Mouse (Mus musculus) cerebellum, postnatal 25 days (tissue): Measurements from ENCODE around the gene Anxa5.

Source experiments
- DNase-seq, 2 experiments: peaks; one replicate each; pipeline ENCODE4 v3.0.0; 2021; ENCODE audit warnings: mixed read lengths in 2 of 2

Gene Anxa5

DNA sequence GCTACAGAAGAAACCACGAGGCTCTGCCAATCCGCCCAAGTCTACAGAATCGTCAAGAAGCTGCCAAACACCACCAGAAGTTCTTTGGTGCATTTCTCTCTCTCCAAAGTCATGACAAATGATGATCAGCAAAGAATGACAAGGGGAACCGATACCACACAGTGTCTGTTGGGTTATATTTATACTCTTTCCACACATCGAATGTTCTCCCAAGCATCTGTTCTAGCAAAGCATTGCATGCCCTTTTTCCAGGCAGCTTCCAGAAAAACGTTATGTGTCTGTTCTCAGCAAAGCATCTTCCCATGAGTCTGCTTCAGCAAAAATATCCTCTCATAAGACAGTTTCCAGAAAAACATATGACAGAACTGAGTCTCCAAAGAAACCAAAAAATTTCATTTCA, 11.2 kb upstream of the Anxa5 start:
- no peak for DNase-seq

GRCm38 (mm10) chr3:36486176-36486575, 10.5 kb upstream of the Anxa5 start:
- no peak for DNase-seq

- DNase-seq: no peak
Measured at GRCm38 (mm10) chr3:36484292-36484691, 8.6 kb upstream of the Anxa5 start.

- no peak for DNase-seq
Measured at GRCm38 (mm10) chr3:36482940-36483339, 7.2 kb upstream of the Anxa5 start.

- DNase-seq: peak; percentile 58 to 66
Measured at GRCm38 (mm10) chr3:36481776-36482193, 6.1 kb upstream of the Anxa5 start.

DNA sequence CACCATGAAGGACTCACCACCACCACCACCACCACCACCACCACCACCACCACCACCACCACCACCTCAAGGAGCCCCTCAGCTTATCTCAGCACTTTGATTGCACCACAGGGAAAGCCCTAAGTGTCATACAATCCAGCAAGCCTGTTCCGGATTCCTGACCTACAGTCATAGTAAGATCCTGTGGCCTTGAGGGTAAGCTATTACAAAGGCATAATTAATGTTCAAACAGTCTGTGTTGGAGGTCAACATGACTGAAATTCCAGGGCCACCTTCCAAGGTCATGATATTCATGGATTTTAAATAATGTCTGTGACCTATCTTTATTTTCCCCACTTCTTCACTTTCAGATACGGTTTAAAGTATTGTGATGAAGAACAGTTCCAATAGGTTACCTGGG, 4.8 kb upstream of the Anxa5 start:
- DNase-seq: no peak

DNA sequence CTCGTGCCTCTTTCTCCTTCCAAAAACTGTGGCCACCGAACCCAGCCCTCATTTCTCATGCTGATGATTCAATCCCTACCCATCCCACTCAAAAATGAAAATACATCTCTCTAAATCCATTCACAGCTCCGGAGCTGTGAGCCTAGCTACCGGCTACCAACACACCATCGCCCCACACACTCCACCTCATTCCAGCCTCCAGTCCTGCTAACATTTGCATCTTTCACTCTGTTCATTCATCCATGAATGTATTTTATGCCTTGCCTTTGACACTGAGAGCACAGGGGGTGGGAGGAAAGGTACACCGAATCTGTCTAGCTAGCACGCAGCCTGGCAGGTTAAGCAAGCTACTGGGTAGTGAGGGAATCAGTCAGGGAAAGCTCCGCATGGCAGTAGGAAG, 3.1 kb upstream of the Anxa5 start:
- DNase-seq: no peak

- DNase-seq: peak in 1 of 2 experiments; percentile 23
Measured at GRCm38 (mm10) chr3:36476261-36477155, 814 bp upstream of the Anxa5 start.

- DNase-seq: peak in 1 of 2 experiments; percentile 44
Measured at GRCm38 (mm10) chr3:36474938-36475483, 683 bp downstream of the Anxa5 start.

GRCm38 (mm10) chr3:36474421-36474820, 1.3 kb downstream of the Anxa5 start:
- no peak for DNase-seq

- no peak for DNase-seq
Measured at GRCm38 (mm10) chr3:36473222-36473621, 2.5 kb downstream of the Anxa5 start.

GRCm38 (mm10) chr3:36471856-36472255, 3.8 kb downstream of the Anxa5 start:
- no peak for DNase-seq

DNA sequence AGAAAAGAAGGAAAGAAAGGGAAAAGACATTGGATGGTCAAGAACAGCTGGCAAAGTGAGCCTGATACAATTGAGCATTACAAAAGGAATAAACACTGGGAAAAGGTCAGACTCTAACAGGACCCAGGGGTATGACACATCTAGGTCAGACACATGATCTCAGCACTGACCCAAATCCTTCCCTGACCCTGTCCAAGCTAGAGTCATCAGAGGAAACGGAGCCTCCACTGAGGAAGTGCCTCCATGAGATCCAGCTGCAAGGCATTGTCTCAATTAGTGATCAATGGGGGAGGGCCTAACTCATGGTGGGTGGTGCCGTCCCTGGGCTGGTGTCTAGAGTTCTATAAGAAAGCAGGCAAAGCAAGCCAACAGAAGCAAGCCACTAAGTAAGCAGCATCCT, 6.8 kb downstream of the Anxa5 start:
- DNase-seq: no peak

- DNase-seq: no peak
Measured at GRCm38 (mm10) chr3:36467632-36468031, 8.1 kb downstream of the Anxa5 start.

DNA sequence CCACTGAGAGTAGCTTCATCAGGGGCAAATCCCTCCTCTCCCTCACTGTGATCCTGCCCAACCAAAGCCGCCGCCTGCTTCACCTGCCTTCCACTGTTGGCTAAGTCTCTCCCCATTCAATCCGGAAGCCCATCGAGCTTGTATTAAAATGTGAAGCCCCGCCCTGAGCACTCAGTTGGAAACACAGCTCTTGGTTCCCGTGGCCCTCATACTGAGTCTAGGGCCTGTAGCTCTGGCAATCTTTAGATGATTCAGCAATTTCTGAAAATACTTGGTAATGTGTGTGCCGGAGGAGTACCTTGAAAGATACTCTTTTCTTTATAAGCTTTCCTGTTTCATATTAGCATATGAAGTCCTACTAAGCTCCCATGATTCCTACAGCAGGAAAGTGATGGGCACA, 10.2 kb downstream of the Anxa5 start:
- no peak for DNase-seq

DNA sequence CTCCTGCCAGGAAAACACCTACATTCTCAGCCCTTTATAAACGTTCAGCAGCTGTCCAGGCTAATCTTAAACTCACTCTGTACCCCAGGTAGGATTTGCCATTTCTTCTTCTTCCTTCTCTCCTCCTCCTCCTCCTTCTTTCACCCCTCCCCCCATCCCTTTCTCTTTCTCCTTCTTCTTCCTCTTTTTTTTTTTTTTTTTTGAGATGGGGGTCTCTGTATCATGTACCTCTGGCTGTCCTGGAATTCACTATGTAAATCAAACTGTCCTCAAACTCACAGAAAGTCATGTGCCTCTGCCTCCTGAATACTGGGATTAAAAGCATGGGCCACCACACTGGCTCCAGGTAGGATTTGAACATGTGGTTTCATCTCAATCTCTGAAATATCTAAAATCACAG, 13.3 kb downstream of the Anxa5 start:
- no peak for DNase-seq

DNA sequence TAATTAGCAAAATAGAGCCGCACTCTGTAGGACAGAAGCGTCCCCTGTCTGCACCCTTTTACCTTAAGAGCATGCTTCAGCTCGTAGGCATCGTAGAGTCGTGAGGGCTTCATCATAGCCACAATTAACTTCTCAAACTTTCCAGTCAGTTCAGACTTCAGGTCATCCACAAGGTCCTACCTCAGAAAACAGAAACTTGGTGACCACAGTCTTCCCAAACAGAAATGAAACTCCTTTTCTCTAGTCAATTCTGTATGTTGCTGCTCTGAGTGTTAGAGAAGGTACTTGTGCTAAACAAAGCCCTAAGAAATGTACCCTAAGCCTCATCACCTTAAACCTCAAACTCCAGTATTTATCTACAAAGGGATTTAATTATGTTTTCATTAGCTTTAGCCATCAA, 13.9 kb downstream of the Anxa5 start:
- DNase-seq: no peak

- no peak for DNase-seq
Measured at GRCm38 (mm10) chr3:36460717-36461116, 15.0 kb downstream of the Anxa5 start.

- peak; percentile 78 to 87 for DNase-seq
Measured at GRCm38 (mm10) chr3:36455566-36455965, 20.1 kb downstream of the Anxa5 start.

- DNase-seq: no peak
Measured at GRCm38 (mm10) chr3:36455124-36455523, 20.6 kb downstream of the Anxa5 start.

GRCm38 (mm10) chr3:36452502-36452901, 23.2 kb downstream of the Anxa5 start:
- DNase-seq: no peak

DNA sequence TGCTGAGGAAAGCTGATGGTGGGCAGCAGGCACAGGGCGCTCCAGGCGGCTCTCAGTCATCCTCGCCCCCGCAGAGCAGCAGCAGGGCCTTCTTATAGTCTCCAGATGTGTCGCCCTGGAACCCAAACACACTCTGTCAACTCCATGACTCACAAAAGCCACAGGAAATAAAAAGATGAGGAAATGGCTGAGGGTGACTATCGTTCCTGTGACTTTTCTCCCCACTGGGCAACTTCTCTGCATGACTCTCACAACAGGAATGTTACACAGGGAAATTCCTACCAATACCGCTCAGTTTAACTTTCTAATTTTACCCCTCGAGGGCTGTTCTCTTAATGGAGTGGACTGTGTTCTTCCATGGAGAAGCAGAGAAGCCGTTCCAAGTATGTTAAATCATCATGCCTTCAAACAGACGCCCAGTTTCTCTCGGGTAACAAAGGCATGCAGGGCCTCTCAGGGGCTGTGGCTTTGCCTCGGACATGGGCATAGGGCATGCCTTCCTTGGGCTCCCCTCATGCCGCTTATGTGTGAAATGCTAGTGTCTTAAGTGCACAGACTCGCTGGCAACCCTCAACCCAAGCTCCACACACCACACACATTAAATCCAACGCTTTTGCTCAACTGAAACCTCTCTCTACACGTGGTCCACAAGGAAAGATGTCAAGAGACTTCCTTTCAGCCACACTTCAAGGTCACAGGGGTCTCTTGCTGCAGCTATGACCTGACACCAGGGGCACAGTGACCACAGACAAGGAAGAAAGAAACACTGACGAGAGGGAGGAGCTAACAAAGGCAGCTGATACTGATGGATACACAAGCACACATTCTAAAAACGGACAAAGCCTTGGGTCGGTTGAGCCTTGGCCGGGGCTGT, 26.2 kb downstream of the Anxa5 start:
- no peak for DNase-seq

- no peak for DNase-seq
Measured at GRCm38 (mm10) chr3:36446918-36447317, 28.8 kb downstream of the Anxa5 start.
